Mouse (Mus musculus) bone marrow, adult 2 months (tissue): ENCODE results near the gene Tmem35b.

Experiments
- CTCF ChIP-seq: fragments of 200-500 bp; IDR thresholded peaks from 2 replicates; pipeline ENCODE4 v1.5.1; 2011; ENCODE audit warnings: low read length, control low read depth; ENCODE audit not compliant: control insufficient read depth, insufficient read depth
- POLR2A ChIP-seq: fragments of 200-500 bp; IDR thresholded peaks from 2 replicates; pipeline ENCODE4 v1.6.1; 2011; ENCODE audit warnings: low read depth, mild to moderate bottlenecking, control low read depth, low read length, borderline replicate concordance; ENCODE audit not compliant: control insufficient read depth

DNA sequence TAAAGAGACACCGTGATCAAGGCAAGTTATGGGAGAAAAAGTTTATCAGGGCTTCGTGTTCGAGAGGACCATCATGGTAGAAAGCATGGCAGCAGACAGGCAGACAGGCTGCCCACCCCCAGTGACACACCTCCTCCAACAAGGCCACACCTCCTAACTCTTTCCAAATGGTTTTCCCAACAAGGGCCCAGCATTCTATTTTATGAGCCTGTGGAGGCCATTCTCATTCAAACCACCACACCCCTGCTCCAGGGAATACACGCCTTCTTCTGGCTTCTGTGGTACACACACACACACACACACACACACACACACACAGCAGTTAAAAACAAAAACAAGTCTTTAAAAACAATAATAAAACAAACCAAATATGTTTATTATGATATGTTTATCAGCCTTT, 34.3 kb downstream of the Tmem35b start:
- TF ChIP-seq CTCF (no peak), POLR2A (no peak)
